Mouse (Mus musculus): ENCODE measurements at regions not wholly inside any gene's neighbourhood (a gene's known extent, or its start where the extent isn't known, plus 50 kb on each side); places are given as distances from the start of the nearest gene placed in this dataset.
"Not testable (repeated sequence)": the region's sequence is repeated elsewhere in the genome, so short reads cannot be mapped to it uniquely, and the experiment has no call there.

DNA sequence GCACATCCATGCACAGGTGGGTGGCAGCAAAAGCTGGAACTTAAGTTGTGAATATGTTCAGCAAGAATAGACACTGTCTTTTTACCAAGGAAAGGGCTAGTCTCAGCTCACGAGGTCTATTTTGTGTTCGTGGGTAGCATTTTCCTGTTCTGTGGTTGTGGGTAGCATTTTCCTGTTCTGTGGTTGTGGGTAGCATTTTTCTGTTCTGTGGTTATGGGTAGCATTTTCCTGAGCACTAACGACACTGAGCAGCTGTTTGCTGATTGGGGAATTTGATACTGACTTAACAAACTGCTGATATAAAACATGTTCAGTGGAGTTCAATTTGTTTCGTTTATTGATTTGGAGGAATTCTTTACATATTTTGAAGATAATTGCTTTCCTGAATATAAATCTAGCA, 837.8 kb upstream of the Vwc2 start:
- DNase-seq (ENCODE audit: low read depth, low spot score) = peak; percentile 69

DNA sequence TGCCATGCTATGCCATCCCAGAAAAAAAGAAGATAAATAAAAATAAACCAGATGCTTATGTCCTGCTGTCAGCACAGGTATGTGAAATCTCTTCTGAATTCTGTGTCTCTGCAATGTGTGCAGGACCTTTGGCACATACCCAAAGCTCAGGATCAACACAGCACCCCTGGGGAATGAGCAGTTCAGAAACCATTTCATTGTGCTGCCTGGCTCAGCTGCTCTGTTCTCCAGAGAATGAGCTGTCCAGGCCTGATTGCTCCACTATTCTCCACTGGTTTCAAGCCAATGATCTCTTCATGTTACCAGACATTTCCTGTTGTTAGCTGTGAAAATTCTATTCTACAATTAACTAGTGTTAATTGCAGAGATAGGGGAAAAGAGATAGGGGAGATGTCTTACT, 830.5 kb upstream of the Vwc2 start:
- DNase-seq (ENCODE audit: low read depth, low spot score) = no peak

DNA sequence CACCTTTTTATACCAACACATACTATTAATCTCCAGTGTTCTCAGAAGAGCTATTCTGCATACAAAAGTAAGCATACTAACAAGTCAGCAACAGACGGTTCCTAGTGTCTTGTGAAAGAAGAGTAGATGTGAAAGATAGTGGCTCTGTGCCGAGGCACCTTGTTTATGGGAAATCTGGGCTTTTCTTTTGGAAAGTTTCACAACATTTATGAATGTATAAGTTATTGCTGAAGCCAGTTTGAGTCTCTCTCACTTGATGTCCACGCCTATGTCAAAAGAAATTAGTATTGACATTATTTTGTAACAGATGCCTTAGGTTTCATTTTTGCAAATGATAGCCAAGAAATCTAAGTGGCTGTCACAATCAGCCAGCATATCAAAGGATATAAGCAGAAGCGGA, 822.0 kb upstream of the Vwc2 start:
- DNase-seq (ENCODE audit: low read depth, low spot score) = no peak

DNA sequence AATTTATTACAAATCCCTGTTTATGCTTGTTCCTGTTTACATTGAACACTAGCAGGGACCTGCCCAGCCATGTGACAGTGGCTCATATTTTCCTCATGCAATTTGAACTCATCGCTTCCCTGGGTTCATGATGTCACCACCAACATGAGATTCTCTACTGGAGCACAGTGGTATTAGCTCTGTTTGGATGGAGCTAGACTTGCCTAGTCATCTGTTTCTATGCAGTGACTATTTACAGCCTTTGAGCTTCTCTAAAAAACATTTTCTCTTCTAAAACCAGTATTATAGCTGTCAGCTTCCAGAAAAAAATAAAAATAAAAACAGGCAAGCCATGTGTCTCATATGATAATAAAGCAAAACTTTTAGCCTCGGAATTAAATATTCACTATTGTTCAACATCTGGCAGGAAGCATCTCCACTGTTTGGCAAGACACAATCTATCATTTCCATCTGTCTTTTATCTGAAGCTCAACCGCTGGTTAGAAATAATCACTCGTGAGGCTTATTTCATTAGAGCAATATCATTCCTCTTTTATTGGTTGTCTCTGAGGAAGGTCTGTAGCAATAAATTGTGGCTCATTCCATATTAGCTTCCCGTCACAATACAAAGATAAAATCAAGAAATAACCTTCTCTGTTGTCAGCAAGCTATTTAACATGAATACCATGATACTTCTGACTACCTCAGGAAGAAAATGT, 804.9 kb upstream of the Vwc2 start:
- DNase-seq (ENCODE audit: low read depth, low spot score) = no peak

DNA sequence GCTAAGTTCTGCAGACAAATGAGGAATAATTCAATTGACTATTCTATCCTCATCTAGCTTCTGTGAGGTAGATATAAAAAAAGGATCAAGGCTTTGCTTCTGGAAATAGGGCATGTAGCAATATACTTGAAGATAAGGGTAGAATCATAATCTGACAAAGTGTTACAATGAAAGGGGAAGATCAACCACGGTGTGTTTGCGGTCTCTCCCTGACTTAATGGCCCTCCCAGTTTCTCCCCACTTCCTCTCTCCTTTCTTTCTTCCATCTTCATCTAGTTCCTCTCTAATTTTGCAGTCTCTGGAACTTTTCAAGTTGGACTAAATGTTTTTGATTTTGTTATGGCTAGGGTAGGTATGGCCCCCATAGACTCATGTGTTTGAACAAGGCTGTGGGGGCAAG, 796.6 kb upstream of the Vwc2 start:
- no peak for DNase-seq (ENCODE audit: low read depth, low spot score)

DNA sequence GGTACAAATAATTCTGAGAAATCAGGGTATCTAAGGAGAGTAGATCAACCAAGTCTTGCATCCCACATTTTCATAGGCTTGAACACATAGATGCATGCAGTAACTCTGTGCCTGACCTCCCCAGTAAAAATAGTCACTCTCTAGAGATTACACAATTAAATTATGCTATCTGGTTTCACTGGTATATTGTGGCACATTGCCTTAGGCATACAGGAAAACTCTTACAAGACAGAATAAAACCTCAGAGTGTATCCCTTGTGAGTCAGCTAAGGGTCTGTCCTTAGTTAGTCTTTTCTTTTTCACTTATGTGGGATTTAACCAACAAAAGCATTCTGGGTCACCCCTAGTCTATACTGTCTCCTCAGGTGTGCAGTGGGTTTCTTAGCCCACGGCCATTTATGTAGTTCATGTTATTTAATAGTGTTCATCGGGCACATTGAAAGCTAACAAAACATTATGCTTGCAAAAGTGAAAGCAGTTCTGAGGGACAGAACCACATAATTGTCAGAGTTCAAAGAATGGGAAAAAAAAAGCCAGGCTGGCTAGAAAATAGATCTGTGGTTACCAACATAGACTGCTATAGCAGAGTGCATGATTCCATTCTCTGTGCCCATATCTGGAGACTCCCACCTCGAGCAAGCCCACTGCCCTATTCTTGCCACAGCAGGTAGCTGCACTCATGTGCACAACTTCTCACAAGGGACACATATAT, 795.8 kb upstream of the Vwc2 start:
- DNase-seq (ENCODE audit: low read depth, low spot score) = no peak

DNA sequence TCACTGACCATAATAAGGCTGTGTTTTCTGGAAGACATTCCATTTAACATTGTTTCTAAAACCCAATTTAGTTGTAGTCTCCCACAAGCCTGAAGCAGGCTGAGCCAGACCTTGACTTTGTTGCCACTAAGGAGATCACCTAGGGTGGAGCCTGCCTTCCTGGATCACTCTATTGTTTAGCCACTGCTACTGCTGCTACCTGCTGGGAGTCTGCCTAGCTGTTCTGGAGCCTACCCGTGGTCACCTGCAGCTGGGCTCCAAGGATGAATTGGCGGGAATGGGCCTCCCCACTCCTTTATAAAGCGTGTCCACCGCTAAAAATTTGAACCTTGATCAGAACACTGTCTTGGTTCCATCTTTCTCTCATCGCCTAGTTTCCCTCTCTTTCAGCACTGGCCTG, 783.8 kb upstream of the Vwc2 start:
- not testable (repeated sequence) for DNase-seq (ENCODE audit: low read depth, low spot score)

DNA sequence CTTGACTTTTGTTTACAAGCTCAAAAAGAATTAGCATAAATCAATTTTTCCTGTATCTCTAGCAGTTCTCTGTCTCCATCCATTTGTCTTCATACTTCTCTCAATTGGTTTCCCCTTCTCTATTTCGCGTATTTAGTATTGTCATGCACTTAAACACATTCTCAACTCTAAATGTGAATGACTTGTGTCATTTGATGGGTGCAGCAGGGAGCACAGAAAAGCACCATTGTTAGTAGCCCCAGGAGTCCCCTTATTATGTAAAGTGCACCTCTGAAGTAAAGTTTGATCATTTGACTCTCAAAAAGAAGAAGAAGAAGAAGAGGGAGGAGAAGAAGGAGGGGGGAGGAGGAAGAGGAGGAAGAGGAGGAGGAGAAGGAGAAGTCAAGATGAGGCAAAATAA, 776.2 kb upstream of the Vwc2 start:
- DNase-seq (ENCODE audit: low read depth, low spot score) = no peak

DNA sequence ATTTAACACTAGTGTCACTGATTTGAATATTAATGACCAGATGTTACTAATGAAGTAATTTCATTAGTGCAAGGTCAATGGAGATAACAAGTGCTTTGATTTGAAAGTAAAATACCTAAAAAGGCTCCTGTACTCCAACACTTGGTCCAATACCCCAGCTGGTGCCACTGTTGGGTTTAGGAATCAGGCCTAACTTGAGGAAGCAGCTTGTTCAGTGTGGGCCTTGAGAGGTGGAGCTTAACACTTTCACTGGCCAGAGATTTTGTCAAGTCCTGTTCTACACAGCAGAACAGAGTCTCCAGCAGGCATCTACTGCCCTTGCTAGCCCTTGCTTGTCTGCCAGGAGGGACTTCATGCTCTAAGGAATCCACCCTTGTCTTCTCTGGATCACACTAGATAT, 741.7 kb upstream of the Vwc2 start:
- no peak for DNase-seq (ENCODE audit: low read depth, low spot score)
